Mouse (Mus musculus): ENCODE measurements around the gene Rftn2. TPM values are rescaled to one million over a fixed set of nuclear protein-coding genes. Genes with fewer than 3 reads are reported as not detected.

Gene Rftn2
- polyA plus RNA-seq, 1 experiment, result 2.2 TPM

GRCm38 (mm10) chr1:55236890-55237642 is 10.5 kb upstream of the Rftn2 start, which contains the start of gene Mars2:
Gene Mars2, plus strand, starts transcription at chr1:55237177.
- H3K27me3 ChIP-seq (replicated peaks; ENCODE audit: control insufficient read depth, insufficient read depth, low read length), result no peaks in the 10 kb centered on the region
- peaks cover 11% of the 10 kb centered on the region for H3K4me1 ChIP-seq (ENCODE audit: control insufficient read depth, insufficient read depth, low read length)
- H3K27ac ChIP-seq (ENCODE audit: insufficient read depth, low read depth, low read length), result no peak within 1 kb of the TSS
- peak within 1 kb of the TSS; percentile 70 for H3K4me3 ChIP-seq (ENCODE audit: insufficient read depth, low read depth, low read length)
- no peak for TF ChIP-seq CTCF (conservative IDR thresholded peaks at IDR 0.05; ENCODE audit: insufficient read depth, insufficient read length, low read depth, low read length)
- TF ChIP-seq POLR2A (IDR thresholded peaks at IDR 0.05; ENCODE audit: low read depth, low read length), result peak; percentile 66
- peak; percentile 97 for DNase-seq
- H3K36me3 ChIP-seq (ENCODE audit: control insufficient read depth, insufficient read depth, low read length), result no peaks in the 10 kb centered on the region; the same call in 1 of the 2 replicates
- under 1% methylated on average over 82 of the region's 82 CpGs for WGBS

GRCm38 (mm10) chr1:55236487-55236886 is 9.9 kb upstream of the Rftn2 start:
- Histone ChIP-seq H3K36me3 (ENCODE audit: control insufficient read depth, insufficient read depth, low read length) (no peaks in the 10 kb centered on the region; the same call in 1 of the 2 replicates), H3K4me1 (ENCODE audit: control insufficient read depth, insufficient read depth, low read length) (peaks cover 11% of the 10 kb centered on the region), H3K4me3 (ENCODE audit: insufficient read depth, low read depth, low read length) (no peak overlapping the region), H3K27me3 (replicated peaks; ENCODE audit: control insufficient read depth, insufficient read depth, low read length) (no peaks in the 10 kb centered on the region), H3K27ac (ENCODE audit: insufficient read depth, low read depth, low read length) (no peak overlapping the region)
- WGBS, result 29% methylated on average over 5 of the region's 5 CpGs
- TF ChIP-seq CTCF (conservative IDR thresholded peaks at IDR 0.05; ENCODE audit: insufficient read depth, insufficient read length, low read depth, low read length) (no peak), POLR2A (IDR thresholded peaks at IDR 0.05; ENCODE audit: low read depth, low read length) (no peak)
- no peak for DNase-seq

DNA sequence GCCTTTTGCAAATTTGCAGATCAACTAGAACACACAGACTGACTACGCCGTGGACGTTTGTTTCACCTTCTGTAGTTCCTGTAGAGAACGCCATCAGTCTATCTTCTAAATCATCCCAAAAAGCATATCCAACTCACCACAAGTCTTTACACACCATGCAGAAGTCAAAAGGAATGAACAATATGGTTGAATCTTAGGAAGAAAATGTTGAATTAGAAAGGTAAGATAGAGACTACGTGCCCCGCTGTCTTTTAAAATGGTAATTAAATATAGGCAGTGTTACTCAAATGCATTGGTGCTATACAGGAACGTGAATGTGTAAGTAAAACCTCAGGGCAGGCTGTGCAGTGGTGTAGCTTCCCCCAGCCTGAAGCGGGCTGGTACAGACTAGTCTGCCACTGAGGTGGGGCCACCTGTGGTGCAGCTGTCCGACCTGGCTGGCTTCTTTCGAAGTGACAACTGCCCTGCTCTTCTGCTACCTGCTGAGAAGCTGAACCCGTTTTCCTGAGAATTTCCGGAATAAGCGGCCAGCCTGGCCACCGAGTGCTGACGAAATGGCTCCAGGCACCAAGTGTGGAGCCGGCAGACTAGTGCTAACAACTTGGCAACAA is 8.4 kb upstream of the Rftn2 start:
- H3K27ac ChIP-seq (ENCODE audit: insufficient read depth, low read depth, low read length), result no peak overlapping the region
- no peak overlapping the region for H3K4me3 ChIP-seq (ENCODE audit: insufficient read depth, low read depth, low read length)
- no peak for DNase-seq
- H3K36me3 ChIP-seq (ENCODE audit: control insufficient read depth, insufficient read depth, low read length), result no peaks in the 10 kb centered on the region; the same call in 1 of the 2 replicates
- 67% methylated on average over 16 of the region's 16 CpGs for WGBS
- peaks cover 11% of the 10 kb centered on the region for H3K4me1 ChIP-seq (ENCODE audit: control insufficient read depth, insufficient read depth, low read length)
- TF ChIP-seq POLR2A (IDR thresholded peaks at IDR 0.05; ENCODE audit: low read depth, low read length) (no peak), CTCF (conservative IDR thresholded peaks at IDR 0.05; ENCODE audit: insufficient read depth, insufficient read length, low read depth, low read length) (no peak)
- no peaks in the 10 kb centered on the region for H3K27me3 ChIP-seq (replicated peaks; ENCODE audit: control insufficient read depth, insufficient read depth, low read length)

DNA sequence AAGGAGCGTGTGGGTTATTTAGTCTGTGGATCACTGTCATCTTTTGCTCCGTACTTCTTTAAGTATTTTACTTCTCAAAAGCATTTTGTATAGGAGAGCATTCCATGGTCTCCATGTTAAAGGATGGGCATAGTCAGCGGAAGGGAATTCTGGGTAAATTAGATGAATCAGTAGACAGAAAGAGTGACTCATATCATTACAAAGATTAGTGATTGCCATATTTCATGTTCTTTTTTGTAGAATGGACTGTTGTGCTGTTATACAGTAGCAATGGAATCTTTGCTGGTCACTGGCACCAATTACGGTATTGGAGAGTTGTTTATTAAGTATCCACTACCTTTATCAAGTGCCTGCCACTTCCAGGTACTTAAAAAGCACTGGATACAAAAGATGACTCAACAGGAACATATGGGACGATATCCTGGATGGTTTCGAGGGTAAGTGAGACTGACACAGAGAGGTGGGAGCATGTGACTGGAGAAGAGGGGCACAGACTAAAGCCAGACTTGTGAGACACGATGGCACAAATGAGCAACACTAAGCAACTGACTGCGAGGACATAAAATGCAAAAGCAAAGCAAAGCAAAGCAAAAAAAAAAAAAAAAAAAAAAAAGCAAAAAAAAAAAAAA is 1.8 kb upstream of the Rftn2 start:
- H3K27me3 ChIP-seq (replicated peaks; ENCODE audit: control insufficient read depth, insufficient read depth, low read length), result no peaks in the 10 kb centered on the region
- no peak overlapping the region for H3K27ac ChIP-seq (ENCODE audit: insufficient read depth, low read depth, low read length)
- H3K4me1 ChIP-seq (ENCODE audit: control insufficient read depth, insufficient read depth, low read length), result no peaks in the 10 kb centered on the region
- no peak for DNase-seq
- WGBS, result 90% methylated on average over 8 of the region's 8 CpGs
- TF ChIP-seq CTCF (conservative IDR thresholded peaks at IDR 0.05; ENCODE audit: insufficient read depth, insufficient read length, low read depth, low read length) (no peak), POLR2A (IDR thresholded peaks at IDR 0.05; ENCODE audit: low read depth, low read length) (no peak)
- no peak overlapping the region for H3K4me3 ChIP-seq (ENCODE audit: insufficient read depth, low read depth, low read length)
- H3K36me3 ChIP-seq (ENCODE audit: control insufficient read depth, insufficient read depth, low read length), result no peaks in the 10 kb centered on the region

DNA sequence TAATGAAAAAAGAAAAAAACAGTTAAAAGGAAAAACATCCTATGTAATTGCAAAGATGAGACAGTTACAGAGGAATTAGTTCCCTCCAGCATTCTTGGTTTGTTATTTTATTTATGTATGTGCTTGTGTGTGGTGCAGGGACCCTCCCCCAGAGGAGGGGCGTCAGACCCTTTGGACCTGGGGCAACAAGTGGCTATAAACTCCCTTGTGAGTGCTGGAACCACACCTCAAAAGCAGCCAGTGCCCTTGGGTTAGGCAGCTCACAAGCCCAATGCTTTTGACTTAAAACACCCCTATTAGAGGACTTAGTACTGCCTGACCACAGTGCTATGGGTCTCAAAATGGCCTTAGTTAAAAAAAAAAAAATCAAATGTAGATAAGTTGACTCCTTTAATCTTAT is 794 bp upstream of the Rftn2 start:
- no peak for TF ChIP-seq CTCF (conservative IDR thresholded peaks at IDR 0.05; ENCODE audit: insufficient read depth, insufficient read length, low read depth, low read length)
- no peak for TF ChIP-seq POLR2A (IDR thresholded peaks at IDR 0.05; ENCODE audit: low read depth, low read length)

DNA sequence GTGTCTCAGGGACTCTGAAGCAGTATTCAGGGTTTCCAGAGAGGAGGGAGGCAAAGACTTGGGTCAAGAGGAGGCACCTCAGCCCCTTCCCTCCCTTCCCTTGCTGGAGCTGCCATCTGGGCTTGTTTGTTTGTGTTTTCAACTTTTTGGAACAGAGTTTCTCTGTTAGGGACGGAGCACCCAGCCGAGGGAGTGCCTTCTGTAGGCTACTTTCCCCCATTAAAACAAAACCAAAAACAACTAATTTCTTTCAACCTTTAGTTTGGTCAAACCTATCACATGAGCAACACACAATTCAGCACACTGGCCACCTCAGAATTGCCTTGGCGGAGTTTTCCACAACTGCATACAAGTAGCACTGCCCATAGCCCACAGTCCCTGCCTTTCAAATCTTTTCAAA is 1.2 kb downstream of the Rftn2 start:
- no peaks in the 10 kb centered on the region for H3K27me3 ChIP-seq (replicated peaks; ENCODE audit: control insufficient read depth, insufficient read depth, low read length)
- peak overlapping the region; percentile 36 for H3K4me3 ChIP-seq (ENCODE audit: insufficient read depth, low read depth, low read length)
- WGBS, result 64% methylated on average over 3 of the region's 3 CpGs
- H3K36me3 ChIP-seq (ENCODE audit: control insufficient read depth, insufficient read depth, low read length), result no peaks in the 10 kb centered on the region
- H3K27ac ChIP-seq (ENCODE audit: insufficient read depth, low read depth, low read length), result no peak overlapping the region
- H3K4me1 ChIP-seq (ENCODE audit: control insufficient read depth, insufficient read depth, low read length), result 0 out of 2 replicates have a peak, but pooled peaks cover 4% of the 10 kb centered on the region
- TF ChIP-seq CTCF (conservative IDR thresholded peaks at IDR 0.05; ENCODE audit: insufficient read depth, insufficient read length, low read depth, low read length), result no peak
- TF ChIP-seq POLR2A (IDR thresholded peaks at IDR 0.05; ENCODE audit: low read depth, low read length), result no peak
- no peak for DNase-seq

More for the DNA sequence above, 794 bp upstream of the Rftn2 start:
- H3K27me3 ChIP-seq (replicated peaks; ENCODE audit: control insufficient read depth, insufficient read depth, low read length), result no peaks in the 10 kb centered on the region
- DNase-seq, result no peak
- H3K4me1 ChIP-seq (ENCODE audit: control insufficient read depth, insufficient read depth, low read length), result no peaks in the 10 kb centered on the region
- WGBS, result 27% methylated on average over 1 of the region's 1 CpGs
- no peak overlapping the region for H3K27ac ChIP-seq (ENCODE audit: insufficient read depth, low read depth, low read length)
- H3K4me3 ChIP-seq (ENCODE audit: insufficient read depth, low read depth, low read length), result no peak overlapping the region
- no peaks in the 10 kb centered on the region for H3K36me3 ChIP-seq (ENCODE audit: control insufficient read depth, insufficient read depth, low read length)

GRCm38 (mm10) chr1:55224111-55224510 is 2.5 kb downstream of the Rftn2 start:
- 82% methylated on average over 11 of the region's 11 CpGs for WGBS
- H3K27me3 ChIP-seq (replicated peaks; ENCODE audit: control insufficient read depth, insufficient read depth, low read length), result no peaks in the 10 kb centered on the region
- no peak overlapping the region for H3K4me3 ChIP-seq (ENCODE audit: insufficient read depth, low read depth, low read length)
- no peaks in the 10 kb centered on the region for H3K36me3 ChIP-seq (ENCODE audit: control insufficient read depth, insufficient read depth, low read length)
- TF ChIP-seq POLR2A (IDR thresholded peaks at IDR 0.05; ENCODE audit: low read depth, low read length), result no peak
- no peak for DNase-seq
- H3K27ac ChIP-seq (ENCODE audit: insufficient read depth, low read depth, low read length), result no peak overlapping the region
- 0 out of 2 replicates have a peak, but pooled peaks cover 4% of the 10 kb centered on the region for H3K4me1 ChIP-seq (ENCODE audit: control insufficient read depth, insufficient read depth, low read length)
